Mouse (Mus musculus) heart, postnatal 4 days (tissue): ENCODE measurements around the gene Dhx58. TPM values are rescaled to one million over a fixed set of nuclear protein-coding genes. Genes with fewer than 3 reads are reported as not detected.

Source experiments
- DNase-seq: peaks from one replicate; pipeline ENCODE4 v3.0.0; 2021
- total RNA-seq, 2 experiments: library from RNA; stranded (reverse); gene quantifications; 2 replicates each; pipeline ENCODE4 v1.2.3; 2021

Dhx58 gene
- total RNA-seq, 2 experiments from 2014 or later, result 0.62 to 0.83 TPM

- DNase-seq, result no peak
Measured at GRCm38 (mm10) chr11:100721776-100722492, 17.9 kb upstream of the Dhx58 start.

- DNase-seq, result no peak
Measured at GRCm38 (mm10) chr11:100721254-100721653, 17.2 kb upstream of the Dhx58 start.

- DNase-seq, result no peak
Measured at GRCm38 (mm10) chr11:100720345-100720744, 16.3 kb upstream of the Dhx58 start.

GRCm38 (mm10) chr11:100719893-100720292, 15.8 kb upstream of the Dhx58 start:
- DNase-seq, result no peak

GRCm38 (mm10) chr11:100719312-100719711, 15.2 kb upstream of the Dhx58 start:
- DNase-seq, result no peak

- no peak for DNase-seq
Measured at GRCm38 (mm10) chr11:100718866-100719265, 14.8 kb upstream of the Dhx58 start.

- DNase-seq, result no peak
Measured at GRCm38 (mm10) chr11:100718462-100718861, 14.4 kb upstream of the Dhx58 start.

- no peak for DNase-seq
Measured at GRCm38 (mm10) chr11:100716649-100717048, 12.6 kb upstream of the Dhx58 start.

GRCm38 (mm10) chr11:100714948-100715347, 10.9 kb upstream of the Dhx58 start:
- DNase-seq, result no peak

- DNase-seq, result peak; percentile 91
Measured at GRCm38 (mm10) chr11:100714534-100714915, 10.5 kb upstream of the Dhx58 start.

GRCm38 (mm10) chr11:100713735-100714533, 9.9 kb upstream of the Dhx58 start, which contains the start of gene Hspb9:
Gene Hspb9 (plus strand): TSS chr11:100713850.
- peak; percentile 72 for DNase-seq

GRCm38 (mm10) chr11:100713174-100713573, 9.1 kb upstream of the Dhx58 start:
- no peak for DNase-seq

- peak; percentile 89 for DNase-seq
Measured at GRCm38 (mm10) chr11:100711783-100712615, 7.9 kb upstream of the Dhx58 start, which contains the start of gene Kat2a. Gene Kat2a (minus strand): TSS chr11:100712465.

GRCm38 (mm10) chr11:100710977-100711376, 6.9 kb upstream of the Dhx58 start:
- no peak for DNase-seq

- no peak for DNase-seq
Measured at GRCm38 (mm10) chr11:100710528-100710927, 6.5 kb upstream of the Dhx58 start.

GRCm38 (mm10) chr11:100709201-100709810, 5.2 kb upstream of the Dhx58 start:
- no peak for DNase-seq

GRCm38 (mm10) chr11:100705095-100705747, 1.1 kb upstream of the Dhx58 start:
- DNase-seq, result no peak

GRCm38 (mm10) chr11:100703366-100703765, 705 bp downstream of the Dhx58 start:
- no peak for DNase-seq

- DNase-seq, result no peak
Measured at GRCm38 (mm10) chr11:100702906-100703305, 1.2 kb downstream of the Dhx58 start.

- peak; percentile 77 for DNase-seq
Measured at GRCm38 (mm10) chr11:100702081-100702851, 1.8 kb downstream of the Dhx58 start.

- DNase-seq, result peak; percentile 69
Measured at GRCm38 (mm10) chr11:100701301-100701700, 2.8 kb downstream of the Dhx58 start.
